Mouse (Mus musculus) CD4-positive, CD25-positive, alpha-beta regulatory T cell, adult 2 months (primary cell): ENCODE measurements at regions not wholly inside any gene's neighbourhood (a gene's known extent, or its start where the extent isn't known, plus 50 kb on each side); places are given as distances from the start of the nearest gene placed in this dataset.
A peak's percentile ranks its signal among the peaks of the same experiment; 100 is the strongest.

ENCODE experiments used
- DNase-seq: peaks from one replicate; pipeline ENCODE4 v3.0.0-alpha.2; 2012; ENCODE audit warnings: low read depth, low spot score

GRCm38 (mm10) chr10:117579210-117579609 is 50.1 kb upstream of the Cpm start:
- no peak for DNase-seq

GRCm38 (mm10) chr10:117578696-117579146 is 50.6 kb upstream of the Cpm start:
- DNase-seq: no peak

GRCm38 (mm10) chr10:117577970-117578695 is 51.2 kb upstream of the Cpm start:
- no peak for DNase-seq

- no peak for DNase-seq
Observed at GRCm38 (mm10) chr10:117576881-117577730, 52.2 kb upstream of the Cpm start.

GRCm38 (mm10) chr10:117576154-117576859 is 53.0 kb upstream of the Cpm start:
- no peak for DNase-seq

GRCm38 (mm10) chr10:117575404-117576153 is 53.7 kb upstream of the Cpm start:
- no peak for DNase-seq

GRCm38 (mm10) chr10:117574915-117575314 is 54.4 kb upstream of the Cpm start:
- DNase-seq: no peak

- DNase-seq: no peak
Observed at GRCm38 (mm10) chr10:117574056-117574727, 55.1 kb upstream of the Cpm start.

- no peak for DNase-seq
Observed at GRCm38 (mm10) chr10:117573596-117573850, 55.8 kb upstream of the Cpm start.

- no peak for DNase-seq
Observed at GRCm38 (mm10) chr10:117572746-117573595, 56.3 kb upstream of the Cpm start.

- no peak for DNase-seq
Observed at GRCm38 (mm10) chr10:117571891-117572573, 57.3 kb upstream of the Cpm start.

- peak; percentile 56 for DNase-seq
Observed at GRCm38 (mm10) chr10:117570971-117571861, 58.1 kb upstream of the Cpm start.

GRCm38 (mm10) chr10:117570091-117570970 is 59.0 kb upstream of the Cpm start:
- no peak for DNase-seq

- no peak for DNase-seq
Observed at GRCm38 (mm10) chr10:117569301-117570079, 59.8 kb upstream of the Cpm start.

GRCm38 (mm10) chr10:117568472-117569300 is 60.6 kb upstream of the Cpm start:
- no peak for DNase-seq

GRCm38 (mm10) chr10:117568138-117568387 is 61.2 kb upstream of the Cpm start:
- DNase-seq: no peak
